Mouse (Mus musculus): Measurements from ENCODE around the gene Pus7. TPM values are rescaled to one million over a fixed set of nuclear protein-coding genes. Genes with fewer than 3 reads are reported as not detected.

Gene Pus7
- polyA plus RNA-seq, 1 experiment from 2014 or later, result 24.1 TPM

GRCm38 (mm10) chr5:23787536-23788389 is 4.3 kb upstream of the Pus7 start, which contains the start of gene Rint1:
Rint1 (plus strand) TSS chr5:23787711.
- peak within 1 kb of the TSS; percentile 89 for H3K9ac ChIP-seq
- H3K36me3 ChIP-seq, result peaks cover 7% of the 10 kb centered on the region; the same call in 1 of the 2 replicates
- H3K27me3 ChIP-seq, result no peaks in the 10 kb centered on the region
- peaks cover 9% of the 10 kb centered on the region for H3K4me1 ChIP-seq
- peak; percentile 90 for ATAC-seq (ENCODE audit: low FRiP score)
- no peaks in the 10 kb centered on the region for H3K9me3 ChIP-seq (replicated peaks)
- 4% methylated on average over 47 of the region's 47 CpGs for WGBS
- peak within 1 kb of the TSS; percentile 93 for H3K4me2 ChIP-seq (replicated peaks)
- H3K4me3 ChIP-seq, result peak within 1 kb of the TSS; percentile 86
- peak within 1 kb of the TSS; percentile 83 for H3K27ac ChIP-seq

GRCm38 (mm10) chr5:23782051-23782810 is 1.3 kb downstream of the Pus7 start:
- no peak for ATAC-seq (ENCODE audit: low FRiP score)
- Histone ChIP-seq H3K4me1 (peaks cover 8% of the 10 kb centered on the region; the same call in 1 of the 2 replicates), H3K4me2 (replicated peaks) (peak overlapping the region; percentile 66), H3K27ac (no peak overlapping the region), H3K9ac (no peak overlapping the region; the same call in 1 of the 2 replicates), H3K4me3 (peak overlapping the region; percentile 70), H3K36me3 (no peaks in the 10 kb centered on the region), H3K27me3 (no peaks in the 10 kb centered on the region), H3K9me3 (replicated peaks) (no peaks in the 10 kb centered on the region)
- 47% methylated on average over 8 of the region's 8 CpGs for WGBS

DNA sequence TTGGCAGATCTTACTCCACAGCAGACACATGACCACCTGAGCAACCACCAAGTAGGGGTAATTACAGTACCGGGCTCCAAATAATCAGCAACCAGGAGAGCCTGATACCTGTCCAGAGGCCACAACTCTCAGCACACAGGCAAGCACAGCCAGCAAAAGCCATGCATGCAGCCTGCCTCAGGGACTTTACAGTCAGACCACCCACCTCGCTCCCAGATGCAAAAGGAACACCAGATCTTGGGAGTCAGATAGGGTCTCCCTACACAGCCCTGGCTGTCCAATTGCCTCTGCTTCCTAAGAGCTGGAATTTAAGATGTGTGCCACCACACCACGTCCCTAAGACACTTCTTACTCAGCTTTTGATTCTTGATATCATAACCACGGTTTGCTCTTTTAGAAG is 2.3 kb downstream of the Pus7 start:
- Histone ChIP-seq H3K4me3 (no peak overlapping the region), H3K36me3 (0 out of 2 replicates have a peak, but pooled peaks cover 6% of the 10 kb centered on the region), H3K4me1 (peaks cover 8% of the 10 kb centered on the region; the same call in 1 of the 2 replicates), H3K4me2 (replicated peaks) (no peak overlapping the region), H3K27me3 (no peaks in the 10 kb centered on the region), H3K9ac (no peak overlapping the region), H3K9me3 (replicated peaks) (no peaks in the 10 kb centered on the region), H3K27ac (no peak overlapping the region)
- ATAC-seq (ENCODE audit: low FRiP score), result no peak
- WGBS, result 82% methylated on average over 4 of the region's 4 CpGs

GRCm38 (mm10) chr5:23780516-23780915 is 3.0 kb downstream of the Pus7 start:
- Histone ChIP-seq H3K4me2 (replicated peaks) (no peak overlapping the region), H3K27me3 (no peaks in the 10 kb centered on the region), H3K36me3 (0 out of 2 replicates have a peak, but pooled peaks cover 6% of the 10 kb centered on the region), H3K9me3 (replicated peaks) (no peaks in the 10 kb centered on the region), H3K4me3 (no peak overlapping the region), H3K27ac (no peak overlapping the region), H3K9ac (no peak overlapping the region), H3K4me1 (peaks cover 8% of the 10 kb centered on the region; the same call in 1 of the 2 replicates)
- WGBS, result 90% methylated on average over 4 of the region's 4 CpGs
- ATAC-seq (ENCODE audit: low FRiP score), result no peak

- Histone ChIP-seq H3K36me3 (peaks cover 24% of the 10 kb centered on the region), H3K4me3 (no peak overlapping the region), H3K27ac (no peak overlapping the region), H3K9me3 (replicated peaks) (no peaks in the 10 kb centered on the region), H3K4me1 (no peaks in the 10 kb centered on the region), H3K9ac (no peak overlapping the region), H3K4me2 (replicated peaks) (no peak overlapping the region), H3K27me3 (no peaks in the 10 kb centered on the region)
- WGBS, result 94% methylated on average over 6 of the region's 6 CpGs
- ATAC-seq (ENCODE audit: low FRiP score), result no peak
Measured at GRCm38 (mm10) chr5:23774186-23774585, 9.3 kb downstream of the Pus7 start.

GRCm38 (mm10) chr5:23771105-23771504 is 12.4 kb downstream of the Pus7 start:
- Histone ChIP-seq H3K9ac (no peak overlapping the region; the same call in 1 of the 2 replicates), H3K27me3 (no peaks in the 10 kb centered on the region), H3K36me3 (peaks cover 38% of the 10 kb centered on the region), H3K4me2 (replicated peaks) (no peak overlapping the region), H3K27ac (no peak overlapping the region), H3K9me3 (replicated peaks) (no peaks in the 10 kb centered on the region), H3K4me3 (no peak overlapping the region), H3K4me1 (no peaks in the 10 kb centered on the region)
- WGBS, result 56% methylated on average over 8 of the region's 8 CpGs
- no peak for ATAC-seq (ENCODE audit: low FRiP score)

GRCm38 (mm10) chr5:23764557-23764956 is 19.0 kb downstream of the Pus7 start:
- Histone ChIP-seq H3K9ac (no peak overlapping the region), H3K27ac (no peak overlapping the region), H3K36me3 (peaks cover 51% of the 10 kb centered on the region), H3K9me3 (replicated peaks) (no peaks in the 10 kb centered on the region), H3K4me1 (no peaks in the 10 kb centered on the region), H3K4me3 (no peak overlapping the region), H3K4me2 (replicated peaks) (no peak overlapping the region), H3K27me3 (no peaks in the 10 kb centered on the region)
- no peak for ATAC-seq (ENCODE audit: low FRiP score)
- 97% methylated on average over 5 of the region's 5 CpGs for WGBS

GRCm38 (mm10) chr5:23762531-23762930 is 21.0 kb downstream of the Pus7 start:
- Histone ChIP-seq H3K27me3 (no peaks in the 10 kb centered on the region), H3K4me3 (no peak overlapping the region), H3K9ac (no peak overlapping the region), H3K4me2 (replicated peaks) (no peak overlapping the region), H3K27ac (no peak overlapping the region), H3K9me3 (replicated peaks) (no peaks in the 10 kb centered on the region), H3K4me1 (no peaks in the 10 kb centered on the region), H3K36me3 (peaks cover 45% of the 10 kb centered on the region)
- WGBS, result 95% methylated on average over 6 of the region's 6 CpGs
- ATAC-seq (ENCODE audit: low FRiP score), result no peak

DNA sequence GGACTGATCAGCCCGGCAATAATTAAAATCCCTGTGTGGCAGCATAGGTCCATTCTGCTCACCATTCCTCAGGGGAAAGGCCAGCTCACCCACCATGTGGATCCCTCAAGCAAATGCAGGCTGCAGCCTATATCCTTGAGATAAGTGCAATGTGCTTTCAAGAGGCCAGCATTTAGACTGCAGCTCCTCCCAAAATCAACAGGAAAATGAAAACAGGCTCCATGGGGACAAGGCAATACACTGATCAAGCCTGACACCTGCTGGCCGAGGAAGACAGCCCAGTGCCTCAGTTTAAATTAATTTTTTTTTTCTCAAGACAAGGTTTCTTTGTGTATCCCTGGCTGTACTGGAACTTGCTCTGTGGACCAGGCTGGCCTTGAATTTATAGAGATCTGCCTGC is 24.9 kb downstream of the Pus7 start:
- Histone ChIP-seq H3K4me1 (no peaks in the 10 kb centered on the region), H3K9ac (no peak overlapping the region), H3K9me3 (replicated peaks) (no peaks in the 10 kb centered on the region), H3K27ac (no peak overlapping the region), H3K36me3 (peaks cover 36% of the 10 kb centered on the region), H3K4me2 (replicated peaks) (no peak overlapping the region), H3K4me3 (no peak overlapping the region), H3K27me3 (no peaks in the 10 kb centered on the region)
- 54% methylated on average over 2 of the region's 2 CpGs for WGBS
- no peak for ATAC-seq (ENCODE audit: low FRiP score)

GRCm38 (mm10) chr5:23756368-23756767 is 27.1 kb downstream of the Pus7 start:
- 98% methylated on average over 4 of the region's 4 CpGs for WGBS

DNA sequence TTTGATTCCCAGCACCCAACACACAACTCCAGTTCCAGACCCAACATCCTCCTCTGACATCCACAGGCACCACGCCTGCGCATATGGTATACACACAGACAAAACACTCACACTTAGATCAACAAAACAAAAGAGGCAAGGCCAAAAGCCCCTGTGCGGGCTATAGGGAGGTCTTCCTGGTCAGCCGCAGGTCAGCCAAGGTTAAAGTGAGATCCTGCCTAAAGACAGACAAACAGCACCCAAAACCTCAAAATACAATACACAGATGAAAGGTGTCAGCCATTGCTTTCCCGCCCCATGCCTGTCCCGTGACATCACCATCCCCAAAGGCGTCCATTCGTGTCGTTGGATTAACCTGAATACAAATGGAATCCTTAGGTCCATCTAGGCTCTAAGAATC is 27.9 kb downstream of the Pus7 start:
- Histone ChIP-seq H3K4me1 (no peaks in the 10 kb centered on the region), H3K4me2 (replicated peaks) (no peak overlapping the region), H3K36me3 (peaks cover 32% of the 10 kb centered on the region), H3K4me3 (no peak overlapping the region), H3K27ac (no peak overlapping the region), H3K9ac (no peak overlapping the region), H3K27me3 (no peaks in the 10 kb centered on the region), H3K9me3 (replicated peaks) (no peaks in the 10 kb centered on the region)
- no peak for ATAC-seq (ENCODE audit: low FRiP score)
- 96% methylated on average over 9 of the region's 9 CpGs for WGBS

More at GRCm38 (mm10) chr5:23756368-23756767, 27.1 kb downstream of the Pus7 start:
- Histone ChIP-seq H3K9me3 (replicated peaks) (no peaks in the 10 kb centered on the region), H3K4me3 (no peak overlapping the region), H3K9ac (no peak overlapping the region), H3K36me3 (peaks cover 31% of the 10 kb centered on the region), H3K4me1 (no peaks in the 10 kb centered on the region), H3K4me2 (replicated peaks) (no peak overlapping the region), H3K27ac (no peak overlapping the region), H3K27me3 (no peaks in the 10 kb centered on the region)
- ATAC-seq (ENCODE audit: low FRiP score), result no peak

- peaks cover 41% of the 10 kb centered on the region for H3K36me3 ChIP-seq
- WGBS, result 69% methylated on average over 2 of the region's 2 CpGs
Measured at GRCm38 (mm10) chr5:23749882-23750281, 33.6 kb downstream of the Pus7 start.

More at GRCm38 (mm10) chr5:23749882-23750281, 33.6 kb downstream of the Pus7 start:
- Histone ChIP-seq H3K9ac (no peak overlapping the region), H3K27ac (no peak overlapping the region), H3K4me2 (replicated peaks) (no peak overlapping the region), H3K4me3 (no peak overlapping the region), H3K27me3 (no peaks in the 10 kb centered on the region), H3K9me3 (replicated peaks) (no peaks in the 10 kb centered on the region), H3K4me1 (no peaks in the 10 kb centered on the region)
- no peak for ATAC-seq (ENCODE audit: low FRiP score)
